Mouse (Mus musculus): ENCODE data around the gene Mtmr2. TPM values are rescaled to one million over a fixed set of nuclear protein-coding genes. Genes with fewer than 3 reads are reported as not detected.
"Not testable (repeated sequence)": the region's sequence is repeated elsewhere in the genome, so short reads cannot be mapped to it uniquely, and the experiment has no call there.

The Mtmr2 gene
- polyA plus RNA-seq, 1 experiment from 2014 or later, result 32.1 TPM

DNA sequence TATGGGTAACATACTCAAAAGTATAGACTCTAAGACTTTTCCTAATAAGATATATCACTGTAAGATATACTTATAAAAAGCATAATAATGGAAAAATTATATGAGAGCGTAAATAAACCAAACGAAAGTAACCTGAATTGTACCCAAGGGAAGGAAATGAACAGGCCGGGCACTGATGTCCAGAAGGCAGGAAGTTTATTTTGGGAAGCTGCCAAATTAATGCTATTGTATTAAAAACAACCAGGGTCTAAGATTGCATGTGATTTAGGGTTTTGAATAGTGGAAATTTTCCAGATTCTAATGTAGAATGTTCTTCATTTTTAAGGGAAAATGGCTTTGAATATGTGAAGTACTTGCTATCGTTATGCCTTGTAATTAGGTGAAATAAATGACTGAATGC, 4.3 kb downstream of the Mtmr2 start:
- no peak for ATAC-seq
- Histone ChIP-seq H3K9me3 (ENCODE audit: control insufficient read depth) (no peaks in the 10 kb centered on the region), H3K27ac (ENCODE audit: low read depth, low read length) (no peak overlapping the region), H3K4me3 (ENCODE audit: low read depth, low read length) (no peak overlapping the region), H3K36me3 (ENCODE audit: control insufficient read depth, insufficient read depth) (no peaks in the 10 kb centered on the region), H3K9ac (ENCODE audit: low read depth, low read length) (no peak overlapping the region), H3K4me1 (replicated peaks; ENCODE audit: control insufficient read depth, insufficient read depth, low read length) (no peaks in the 10 kb centered on the region; the same call in 1 of the 2 replicates), H3K27me3 (replicated peaks; ENCODE audit: control insufficient read depth, insufficient read depth, low read length) (no peaks in the 10 kb centered on the region), H3K4me2 (replicated peaks; ENCODE audit: low read depth) (no peak overlapping the region)
- WGBS, result 71% methylated on average over 4 of the region's 4 CpGs
- no peak for TF ChIP-seq CTCF (IDR thresholded peaks at IDR 0.05; ENCODE audit: low read depth)

GRCm38 (mm10) chr9:13760430-13760829, 12.2 kb downstream of the Mtmr2 start:
- Histone ChIP-seq H3K27ac (ENCODE audit: low read depth, low read length) (no peak overlapping the region), H3K4me1 (replicated peaks; ENCODE audit: control insufficient read depth, insufficient read depth, low read length) (no peaks in the 10 kb centered on the region), H3K9ac (ENCODE audit: low read depth, low read length) (no peak overlapping the region), H3K4me2 (replicated peaks; ENCODE audit: low read depth) (no peak overlapping the region), H3K4me3 (ENCODE audit: low read depth, low read length) (no peak overlapping the region), H3K27me3 (replicated peaks; ENCODE audit: control insufficient read depth, insufficient read depth, low read length) (no peaks in the 10 kb centered on the region), H3K9me3 (ENCODE audit: control insufficient read depth) (no peaks in the 10 kb centered on the region), H3K36me3 (ENCODE audit: control insufficient read depth, insufficient read depth) (no peaks in the 10 kb centered on the region)
- no peak for TF ChIP-seq CTCF (IDR thresholded peaks at IDR 0.05; ENCODE audit: low read depth)
- ATAC-seq, result no peak
- 88% methylated on average over 3 of the region's 3 CpGs for WGBS

- WGBS, result 79% methylated on average over 2 of the region's 2 CpGs
- H3K27me3 ChIP-seq (replicated peaks; ENCODE audit: control insufficient read depth, insufficient read depth, low read length), result no peaks in the 10 kb centered on the region
- no peak overlapping the region for H3K27ac ChIP-seq (ENCODE audit: low read depth, low read length)
- TF ChIP-seq CTCF (IDR thresholded peaks at IDR 0.05; ENCODE audit: low read depth), result no peak
- no peaks in the 10 kb centered on the region for H3K36me3 ChIP-seq (ENCODE audit: control insufficient read depth, insufficient read depth)
- H3K9ac ChIP-seq (ENCODE audit: low read depth, low read length), result no peak overlapping the region
- ATAC-seq, result no peak
- H3K4me2 ChIP-seq (replicated peaks; ENCODE audit: low read depth), result no peak overlapping the region
- no peaks in the 10 kb centered on the region for H3K4me1 ChIP-seq (replicated peaks; ENCODE audit: control insufficient read depth, insufficient read depth, low read length)
- no peak overlapping the region for H3K4me3 ChIP-seq (ENCODE audit: low read depth, low read length)
- H3K9me3 ChIP-seq (ENCODE audit: control insufficient read depth), result no peaks in the 10 kb centered on the region
These were observed 17.4 kb downstream of the Mtmr2 start for GRCm38 (mm10) chr9:13765624-13766023.

- Histone ChIP-seq H3K4me3 (ENCODE audit: low read depth, low read length) (no peak overlapping the region), H3K36me3 (ENCODE audit: control insufficient read depth, insufficient read depth) (no peaks in the 10 kb centered on the region), H3K9me3 (ENCODE audit: control insufficient read depth) (no peaks in the 10 kb centered on the region), H3K4me1 (replicated peaks; ENCODE audit: control insufficient read depth, insufficient read depth, low read length) (no peaks in the 10 kb centered on the region), H3K27me3 (replicated peaks; ENCODE audit: control insufficient read depth, insufficient read depth, low read length) (no peaks in the 10 kb centered on the region), H3K4me2 (replicated peaks; ENCODE audit: low read depth) (no peak overlapping the region), H3K27ac (ENCODE audit: low read depth, low read length) (no peak overlapping the region), H3K9ac (ENCODE audit: low read depth, low read length) (no peak overlapping the region)
- no peak for TF ChIP-seq CTCF (IDR thresholded peaks at IDR 0.05; ENCODE audit: low read depth)
- no peak for ATAC-seq
- WGBS, result 92% methylated on average over 7 of the region's 7 CpGs
These were observed 18.4 kb downstream of the Mtmr2 start for GRCm38 (mm10) chr9:13766570-13766969.

DNA sequence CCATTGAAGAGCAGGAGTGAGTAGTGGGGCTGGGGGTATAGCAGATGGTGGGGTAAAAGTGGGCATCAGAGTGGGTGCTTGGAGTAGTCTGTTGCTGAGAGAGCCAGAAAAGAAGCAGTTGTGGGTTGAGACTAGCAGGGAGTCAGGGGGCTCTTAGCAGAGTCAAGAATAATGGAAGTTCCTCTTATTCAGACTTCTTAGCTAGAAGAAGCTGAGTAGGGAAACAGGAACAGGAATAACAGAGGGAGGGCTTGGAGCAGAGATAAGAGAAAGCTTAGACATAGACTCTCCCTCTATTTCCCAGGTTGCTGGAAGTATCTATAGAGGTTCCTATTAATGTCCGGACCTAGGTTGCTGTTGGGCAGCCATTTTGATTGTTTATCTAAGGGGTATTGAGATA, 26.5 kb downstream of the Mtmr2 start:
- Histone ChIP-seq H3K27ac (ENCODE audit: low read depth, low read length) (no peak overlapping the region), H3K9ac (ENCODE audit: low read depth, low read length) (no peak overlapping the region), H3K36me3 (ENCODE audit: control insufficient read depth, insufficient read depth) (no peaks in the 10 kb centered on the region), H3K4me2 (replicated peaks; ENCODE audit: low read depth) (no peak overlapping the region), H3K4me3 (ENCODE audit: low read depth, low read length) (no peak overlapping the region), H3K9me3 (ENCODE audit: control insufficient read depth) (no peaks in the 10 kb centered on the region), H3K4me1 (replicated peaks; ENCODE audit: control insufficient read depth, insufficient read depth, low read length) (no peaks in the 10 kb centered on the region), H3K27me3 (replicated peaks; ENCODE audit: control insufficient read depth, insufficient read depth, low read length) (no peaks in the 10 kb centered on the region)
- no peak for ATAC-seq
- 81% methylated on average over 1 of the region's 1 CpGs for WGBS
- TF ChIP-seq CTCF (IDR thresholded peaks at IDR 0.05; ENCODE audit: low read depth), result no peak

- 98% methylated on average over 1 of the region's 1 CpGs for WGBS
- Histone ChIP-seq H3K9ac (ENCODE audit: low read depth, low read length) (no peak overlapping the region), H3K9me3 (ENCODE audit: control insufficient read depth) (no peaks in the 10 kb centered on the region), H3K27ac (ENCODE audit: low read depth, low read length) (no peak overlapping the region), H3K4me3 (ENCODE audit: low read depth, low read length) (no peak overlapping the region), H3K27me3 (replicated peaks; ENCODE audit: control insufficient read depth, insufficient read depth, low read length) (no peaks in the 10 kb centered on the region), H3K36me3 (ENCODE audit: control insufficient read depth, insufficient read depth) (peaks cover 8% of the 10 kb centered on the region), H3K4me2 (replicated peaks; ENCODE audit: low read depth) (no peak overlapping the region), H3K4me1 (replicated peaks; ENCODE audit: control insufficient read depth, insufficient read depth, low read length) (no peaks in the 10 kb centered on the region)
- no peak for ATAC-seq
- TF ChIP-seq CTCF (IDR thresholded peaks at IDR 0.05; ENCODE audit: low read depth), result no peak
These were observed 33.8 kb downstream of the Mtmr2 start for GRCm38 (mm10) chr9:13781985-13782384.

GRCm38 (mm10) chr9:13790864-13791263, 42.7 kb downstream of the Mtmr2 start:
- not testable (repeated sequence) for H3K9ac ChIP-seq (ENCODE audit: low read depth, low read length); H3K27ac ChIP-seq (ENCODE audit: low read depth, low read length); H3K4me1 ChIP-seq (replicated peaks; ENCODE audit: control insufficient read depth, insufficient read depth, low read length); H3K9me3 ChIP-seq (ENCODE audit: control insufficient read depth); H3K27me3 ChIP-seq (replicated peaks; ENCODE audit: control insufficient read depth, insufficient read depth, low read length); H3K4me3 ChIP-seq (ENCODE audit: low read depth, low read length); ATAC-seq; H3K4me2 ChIP-seq (replicated peaks; ENCODE audit: low read depth)
- WGBS, result 98% methylated on average over 7 of the region's 8 CpGs
- peaks cover 49% of the 10 kb centered on the region for H3K36me3 ChIP-seq (ENCODE audit: control insufficient read depth, insufficient read depth)
